17 mouse cellular contexts compared by ENCODE assay signal in genomic region chr17:45457487-45457886, GRCm38 (mm10). TPM values are rescaled to one million over a fixed set of nuclear protein-coding genes. Genes with fewer than 3 reads are reported as not detected.
DNase-seq lines count a peak whose midpoint lies in the region; ATAC-seq and TF ChIP-seq lines count a peak whose summit lies in the region.
"Had no signal": no experiment of that assay in that cellular context is flagged by ENCODE, and none has a peak within 500 bp of the region (broad histone marks: within the 10 kb centered on the region; RNA-seq: fewer than 3 reads in every experiment).

No protein-coding gene starts in this region.

- no peaks in the 10 kb centered on the region for H3K9me3 ChIP-seq in liver, embryonic 14.5 days (ENCODE audit: control insufficient read depth, low read length)
- no peaks in the 10 kb centered on the region for H3K9me3 ChIP-seq in liver, embryonic 12.5 days (replicated peaks)
- H3K9me3 ChIP-seq in ES-Bruce4 (replicated peaks; ENCODE audit: control insufficient read depth, insufficient read depth, low read length, poor library complexity, severe bottlenecking): no peaks in the 10 kb centered on the region
- no peaks in the 10 kb centered on the region for H3K9me3 ChIP-seq in liver, postnatal 0 days (ENCODE audit: low read length)
- no peaks in the 10 kb centered on the region for H3K9me3 ChIP-seq in stomach, postnatal 0 days (ENCODE audit: control insufficient read depth, low read length)
- H3K9me3 ChIP-seq: embryonic facial prominence, embryonic 15.5 days; heart, embryonic 13.5 days; liver, embryonic 13.5 days had no signal

- H3K4me3 ChIP-seq in liver, embryonic 14.5 days (ENCODE audit: insufficient read depth in 1 of 2, low read depth in 2 of 2, low read length in 2 of 2): no peak overlapping the region
- H3K4me3 ChIP-seq in liver, embryonic 12.5 days: no peak overlapping the region
- H3K4me3 ChIP-seq in ES-Bruce4 (ENCODE audit: low read depth, low read length): peak overlapping the region; percentile 31; the same call in 1 of the 2 replicates
- no peak overlapping the region for H3K4me3 ChIP-seq in liver, postnatal 0 days (ENCODE audit: low read depth, low read length)
- H3K4me3 ChIP-seq in stomach, postnatal 0 days (ENCODE audit: low read depth, low read length): no peak overlapping the region
- H3K4me3 ChIP-seq: embryonic facial prominence, embryonic 15.5 days; heart, embryonic 13.5 days; liver, embryonic 13.5 days; myocyte had no signal

- no peak overlapping the region for H3K4me2 ChIP-seq in liver, embryonic 14.5 days (ENCODE audit: low read depth)
- no peak overlapping the region for H3K4me2 ChIP-seq in liver, embryonic 12.5 days
- H3K4me2 ChIP-seq in liver, postnatal 0 days (ENCODE audit: low read depth, low read length): no peak overlapping the region
- no peak overlapping the region for H3K4me2 ChIP-seq in stomach, postnatal 0 days (replicated peaks; ENCODE audit: low read depth)
- H3K4me2 ChIP-seq: embryonic facial prominence, embryonic 15.5 days; heart, embryonic 13.5 days; liver, embryonic 13.5 days had no signal

- peak; percentile 68 for TF ChIP-seq CTCF in liver, embryonic 14.5 days (IDR thresholded peaks at IDR 0.05; ENCODE audit: low read depth)
- peak; percentile 40 for TF ChIP-seq CTCF in ES-Bruce4 (IDR thresholded peaks at IDR 0.05; ENCODE audit: low read depth, low read length)
- peak; percentile 46 for TF ChIP-seq CTCF in liver, postnatal 0 days (IDR thresholded peaks at IDR 0.05; ENCODE audit: low read depth)
- TF ChIP-seq CTCF in stomach, postnatal 0 days (IDR thresholded peaks at IDR 0.05; ENCODE audit: low read depth): no peak

- TF ChIP-seq EP300 in liver, embryonic 14.5 days (IDR thresholded peaks at IDR 0.05; ENCODE audit: low read depth): no peak
- 0 out of 2 replicates have a peak, but pooled peaks have one; percentile 47 for TF ChIP-seq EP300 in ES-Bruce4 (IDR thresholded peaks at IDR 0.05; ENCODE audit: insufficient read depth, low read depth, low read length)
- TF ChIP-seq EP300 in liver, postnatal 0 days (IDR thresholded peaks at IDR 0.05; ENCODE audit: low read depth): no peak
- TF ChIP-seq EP300 in stomach, postnatal 0 days (optimal IDR thresholded peaks at IDR 0.05): no peak

- DNase-seq in liver, embryonic 14.5 days (ENCODE audit: low read depth in 3 of 3, low spot score in 3 of 3): no peak
- DNase-seq in R1 (ENCODE audit: low read depth, low spot score): peak; percentile 95
- DNase-seq in liver, postnatal 0 days: no peak
- DNase-seq in cerebellum, adult 9-11 months: no peak
- no peak for DNase-seq in stomach, postnatal 0 days (ENCODE audit: low spot score)
- DNase-seq: cerebellum, adult 8-10 months; heart, postnatal 4 days; kidney, postnatal 36 days; liver, embryonic 13.5 days; lung, postnatal 10 days; thymus, postnatal 14 days had no signal

- H3K9ac ChIP-seq in liver, embryonic 14.5 days (replicated peaks): no peak overlapping the region
- H3K9ac ChIP-seq in liver, embryonic 12.5 days: no peak overlapping the region
- H3K9ac ChIP-seq in ES-Bruce4 (ENCODE audit: low read depth, poor library complexity, severe bottlenecking): peak overlapping the region; percentile 41
- H3K9ac ChIP-seq in liver, postnatal 0 days (replicated peaks): no peak overlapping the region
- H3K9ac ChIP-seq in stomach, postnatal 0 days (ENCODE audit: low read length): no peak overlapping the region
- H3K9ac ChIP-seq: embryonic facial prominence, embryonic 15.5 days; heart, embryonic 13.5 days; liver, embryonic 13.5 days had no signal

- TF ChIP-seq POLR2A in ES-Bruce4 (IDR thresholded peaks at IDR 0.05; ENCODE audit: insufficient read depth, low read length): no peak

- no peaks in the 10 kb centered on the region for H3K27me3 ChIP-seq in liver, embryonic 14.5 days (ENCODE audit: control insufficient read depth, insufficient read depth, low read length)
- no peaks in the 10 kb centered on the region for H3K27me3 ChIP-seq in liver, embryonic 12.5 days (replicated peaks)
- no peaks in the 10 kb centered on the region for H3K27me3 ChIP-seq in ES-Bruce4 (ENCODE audit: control insufficient read depth, insufficient read depth, low read length, poor library complexity, severe bottlenecking)
- no peaks in the 10 kb centered on the region for H3K27me3 ChIP-seq in liver, postnatal 0 days (ENCODE audit: insufficient read depth, low read length)
- no peaks in the 10 kb centered on the region for H3K27me3 ChIP-seq in stomach, postnatal 0 days (ENCODE audit: control insufficient read depth, insufficient read depth, low read length)
- H3K27me3 ChIP-seq: embryonic facial prominence, embryonic 15.5 days; heart, embryonic 13.5 days; liver, embryonic 13.5 days had no signal

- H3K27ac ChIP-seq in liver, embryonic 14.5 days: no peak overlapping the region
- H3K27ac ChIP-seq in liver, embryonic 12.5 days: no peak overlapping the region
- peak overlapping the region; percentile 97 for H3K27ac ChIP-seq in ES-Bruce4 (ENCODE audit: insufficient read depth, low read length)
- no peak overlapping the region for H3K27ac ChIP-seq in liver, postnatal 0 days (ENCODE audit: low read depth)
- H3K27ac ChIP-seq in stomach, postnatal 0 days (replicated peaks): no peak overlapping the region
- H3K27ac ChIP-seq: embryonic facial prominence, embryonic 15.5 days; heart, embryonic 13.5 days; liver, embryonic 13.5 days had no signal

- no peaks in the 10 kb centered on the region for H3K4me1 ChIP-seq in liver, embryonic 14.5 days (replicated peaks; ENCODE audit: control insufficient read depth in 2 of 2, insufficient read depth in 2 of 2, low read length in 1 of 2)
- H3K4me1 ChIP-seq in liver, embryonic 12.5 days: no peaks in the 10 kb centered on the region
- H3K4me1 ChIP-seq in ES-Bruce4 (ENCODE audit: control insufficient read depth, insufficient read depth, low read length): peaks cover 10% of the 10 kb centered on the region
- H3K4me1 ChIP-seq in liver, postnatal 0 days (ENCODE audit: insufficient read depth): no peaks in the 10 kb centered on the region
- H3K4me1 ChIP-seq in stomach, postnatal 0 days (replicated peaks; ENCODE audit: control insufficient read depth, insufficient read depth): no peaks in the 10 kb centered on the region
- H3K4me1 ChIP-seq: embryonic facial prominence, embryonic 15.5 days; heart, embryonic 13.5 days; liver, embryonic 13.5 days had no signal

- WGBS in liver, embryonic 14.5 days (ENCODE audit: insufficient replicate concordance): 68% methylated on average over 5 of the region's 5 CpGs
- WGBS in liver, embryonic 12.5 days (ENCODE audit: insufficient replicate concordance): 72% methylated on average over 5 of the region's 5 CpGs
- 82% methylated on average over 5 of the region's 5 CpGs for WGBS in liver, postnatal 0 days (ENCODE audit: insufficient replicate concordance)
- 86% methylated on average over 5 of the region's 5 CpGs for WGBS in stomach, postnatal 0 days

- ATAC-seq in liver, embryonic 14.5 days (ENCODE audit: insufficient read depth): no peak
- ATAC-seq in liver, embryonic 12.5 days: no peak
- no peak for ATAC-seq in liver, postnatal 0 days
- no peak for ATAC-seq in stomach, postnatal 0 days (ENCODE audit: low FRiP score, low TSS enrichment)
- ATAC-seq: intestine, postnatal 0 days had no signal

- no peaks in the 10 kb centered on the region for H3K36me3 ChIP-seq in liver, embryonic 14.5 days (replicated peaks; ENCODE audit: control insufficient read depth, insufficient read depth, low read depth)
- no peaks in the 10 kb centered on the region for H3K36me3 ChIP-seq in liver, embryonic 12.5 days
- H3K36me3 ChIP-seq in ES-Bruce4 (ENCODE audit: control insufficient read depth, insufficient read depth, low read length, poor library complexity, severe bottlenecking): no peaks in the 10 kb centered on the region
- no peaks in the 10 kb centered on the region for H3K36me3 ChIP-seq in liver, postnatal 0 days (replicated peaks; ENCODE audit: insufficient read depth, low read length)
- no peaks in the 10 kb centered on the region for H3K36me3 ChIP-seq in stomach, postnatal 0 days (ENCODE audit: control insufficient read depth, insufficient read depth, low read length)
- H3K36me3 ChIP-seq: embryonic facial prominence, embryonic 15.5 days; heart, embryonic 13.5 days; liver, embryonic 13.5 days had no signal

RNA-seq across cellular contexts. Expression of gene Spats1, which starts 17.7 kb away (rescaled TPM):
- 0.06 TPM in 1 of 2 replicates, not detected in the other for polyA plus RNA-seq in liver, embryonic 14.5 days (2012; rRNA removed)
- polyA plus RNA-seq in liver, embryonic 14.5 days (2014; fragmentation: Nextera tagmentation; extraction: Ambion mirVana): 0.06 TPM in 1 of 2 replicates, not detected in the other
- polyA plus RNA-seq in liver, embryonic 12.5 days (2016; fragmentation: Nextera tagmentation; extraction: Ambion mirVana): 0.24 and 0.26 TPM in 2 replicates
- 3.0 and 3.2 TPM in 2 replicates for polyA plus RNA-seq in ES-Bruce4 (2011; ENCODE audit: insufficient read depth, insufficient read length, low read depth, missing spikeins)
- polyA plus RNA-seq in liver, postnatal 0 days (2015; fragmentation: Nextera tagmentation; extraction: Ambion mirVana): not detected in 2 replicates
- polyA plus RNA-seq in stomach, postnatal 0 days (2015; fragmentation: Nextera tagmentation; extraction: Ambion mirVana): 0.24 and 0.25 TPM in 2 replicates

RNA-seq across cellular contexts. Expression of gene Cdc5l, which starts 23.9 kb away (rescaled TPM):
- 8.1 and 15.0 TPM in 2 replicates for polyA plus RNA-seq in liver, embryonic 14.5 days (2012; rRNA removed)
- polyA plus RNA-seq in liver, embryonic 14.5 days (2014; fragmentation: Nextera tagmentation; extraction: Ambion mirVana): 26.9 and 28.6 TPM in 2 replicates
- polyA plus RNA-seq in liver, embryonic 12.5 days (2016; fragmentation: Nextera tagmentation; extraction: Ambion mirVana): 39.3 and 40.2 TPM in 2 replicates
- polyA plus RNA-seq in ES-Bruce4 (2011; ENCODE audit: insufficient read depth, insufficient read length, low read depth, missing spikeins): 135 and 137 TPM in 2 replicates
- polyA plus RNA-seq in liver, postnatal 0 days (2015; fragmentation: Nextera tagmentation; extraction: Ambion mirVana): 20.9 and 21.7 TPM in 2 replicates
- 28.9 and 31.8 TPM in 2 replicates for polyA plus RNA-seq in stomach, postnatal 0 days (2015; fragmentation: Nextera tagmentation; extraction: Ambion mirVana)

RNA-seq across cellular contexts. Expression of gene Aars2, which starts 49.2 kb away (rescaled TPM):
- 4.6 TPM in 2 replicates for polyA plus RNA-seq in liver, embryonic 14.5 days (2012; rRNA removed)
- 3.3 and 4.0 TPM in 2 replicates for polyA plus RNA-seq in liver, embryonic 14.5 days (2014; fragmentation: Nextera tagmentation; extraction: Ambion mirVana)
- 13.6 and 13.9 TPM in 2 replicates for polyA plus RNA-seq in liver, embryonic 12.5 days (2016; fragmentation: Nextera tagmentation; extraction: Ambion mirVana)
- 18.1 and 19.0 TPM in 2 replicates for polyA plus RNA-seq in ES-Bruce4 (2011; ENCODE audit: insufficient read depth, insufficient read length, low read depth, missing spikeins)
- 4.2 and 4.8 TPM in 2 replicates for polyA plus RNA-seq in liver, postnatal 0 days (2015; fragmentation: Nextera tagmentation; extraction: Ambion mirVana)
- polyA plus RNA-seq in stomach, postnatal 0 days (2015; fragmentation: Nextera tagmentation; extraction: Ambion mirVana): 5.7 and 6.1 TPM in 2 replicates
